In genomic region chr9:7721543-7721942, GRCm38 (mm10) we compare ENCODE assay signal across 36 mouse cellular contexts. TPM values are rescaled to one million over a fixed set of nuclear protein-coding genes. Genes with fewer than 3 reads are reported as not detected.
DNase-seq lines count a peak whose midpoint lies in the region; ATAC-seq and TF ChIP-seq lines count a peak whose summit lies in the region.
"Had no signal": no experiment of that assay in that cellular context is flagged by ENCODE, and none has a peak within 500 bp of the region (broad histone marks: within the 10 kb centered on the region; RNA-seq: fewer than 3 reads in every experiment).

No protein-coding gene starts in this region.

- no peaks in the 10 kb centered on the region for H3K4me1 ChIP-seq in lung, embryonic 14.5 days (ENCODE audit: insufficient read depth)
- peaks cover 0 to 8% of the 10 kb centered on the region in 2 experiments; a peak in 2 of 4 replicates for H3K4me1 ChIP-seq in ES-E14 (ENCODE audit: control insufficient read depth in 2 of 2, insufficient read depth in 2 of 2, low read length in 2 of 2, poor library complexity in 1 of 2)
- H3K4me1 ChIP-seq in embryonic facial prominence, embryonic 15.5 days = no peaks in the 10 kb centered on the region
- H3K4me1 ChIP-seq in stomach, postnatal 0 days (replicated peaks; ENCODE audit: control insufficient read depth, insufficient read depth) = no peaks in the 10 kb centered on the region
- H3K4me1 ChIP-seq: forebrain, embryonic 13.5 days; heart, embryonic 10.5 days; heart, embryonic 15.5 days; hindbrain, embryonic 13.5 days; kidney, embryonic 15.5 days; limb, embryonic 13.5 days; liver, embryonic 12.5 days; neural tube, embryonic 15.5 days had no signal

- H3K9ac ChIP-seq in lung, embryonic 14.5 days = no peak overlapping the region
- no peak overlapping the region for H3K9ac ChIP-seq in ES-E14 (ENCODE audit: insufficient read depth, low read depth, low read length, poor library complexity, severe bottlenecking)
- no peak overlapping the region for H3K9ac ChIP-seq in embryonic facial prominence, embryonic 15.5 days
- H3K9ac ChIP-seq in stomach, postnatal 0 days (ENCODE audit: low read length) = no peak overlapping the region
- H3K9ac ChIP-seq: forebrain, embryonic 13.5 days; heart, embryonic 15.5 days; hindbrain, embryonic 13.5 days; kidney, embryonic 15.5 days; limb, embryonic 13.5 days; liver, embryonic 12.5 days; liver, postnatal 0 days; neural tube, embryonic 15.5 days had no signal

- peak; percentile 59 for TF ChIP-seq EP300 in stomach, postnatal 0 days (optimal IDR thresholded peaks at IDR 0.05)

- H3K4me2 ChIP-seq in lung, embryonic 14.5 days = no peak overlapping the region
- no peak overlapping the region for H3K4me2 ChIP-seq in embryonic facial prominence, embryonic 15.5 days (replicated peaks)
- H3K4me2 ChIP-seq in stomach, postnatal 0 days (replicated peaks; ENCODE audit: low read depth) = no peak overlapping the region
- H3K4me2 ChIP-seq: forebrain, embryonic 13.5 days; heart, embryonic 15.5 days; hindbrain, embryonic 13.5 days; kidney, embryonic 15.5 days; limb, embryonic 13.5 days; liver, embryonic 12.5 days; neural tube, embryonic 15.5 days had no signal

- in situ Hi-C loops in ES-E14 (cut with MboI; ENCODE audit: low sequenced_read_pairs in 2 of 2, unreplicated experiment in 2 of 2) = loop anchor here in 1 of 2 experiments (25.0 kb wide), 1 partner anchor 466 kb away; no protein-coding TSS in a partner anchor

- H3K9me3 ChIP-seq in lung, embryonic 14.5 days (ENCODE audit: low read depth, low read length) = no peaks in the 10 kb centered on the region
- H3K9me3 ChIP-seq in ES-E14 (ENCODE audit: control insufficient read depth, insufficient read depth, low read depth, low read length) = no peaks in the 10 kb centered on the region
- no peaks in the 10 kb centered on the region for H3K9me3 ChIP-seq in embryonic facial prominence, embryonic 15.5 days (replicated peaks)
- H3K9me3 ChIP-seq in stomach, postnatal 0 days (ENCODE audit: control insufficient read depth, low read length) = no peaks in the 10 kb centered on the region
- H3K9me3 ChIP-seq: forebrain, embryonic 13.5 days; G1E; heart, embryonic 10.5 days; heart, embryonic 15.5 days; hindbrain, embryonic 13.5 days; kidney, embryonic 15.5 days; limb, embryonic 13.5 days; liver, embryonic 12.5 days; neural tube, embryonic 15.5 days had no signal

- no peaks in the 10 kb centered on the region for H3K27me3 ChIP-seq in lung, embryonic 14.5 days (ENCODE audit: insufficient read depth, low read length)
- H3K27me3 ChIP-seq in embryonic facial prominence, embryonic 15.5 days = no peaks in the 10 kb centered on the region
- no peaks in the 10 kb centered on the region for H3K27me3 ChIP-seq in stomach, postnatal 0 days (ENCODE audit: control insufficient read depth, insufficient read depth, low read length)
- H3K27me3 ChIP-seq: forebrain, embryonic 13.5 days; heart, embryonic 15.5 days; hindbrain, embryonic 13.5 days; kidney, embryonic 15.5 days; limb, embryonic 13.5 days; liver, embryonic 12.5 days; neural tube, embryonic 15.5 days; Patski had no signal

- DNase-seq in lung, embryonic 14.5 days = peak; percentile 8
- DNase-seq in lung, postnatal 36 days = no peak
- DNase-seq in ES-E14 (ENCODE audit: low read depth, low spot score) = no peak
- DNase-seq in stomach, postnatal 0 days (ENCODE audit: low spot score) = no peak
- no peak for DNase-seq in thymus, postnatal 0 days (ENCODE audit: low spot score)
- DNase-seq in frontal cortex, postnatal 36 days (ENCODE audit: low spot score in 2 of 2) = no peak
- DNase-seq: adrenal gland, postnatal 14 days; cerebellum, adult 11 months; cerebellum, adult 9-10 months; embryo, embryonic 11 days; gastrocnemius, postnatal 14 days; heart, adult 11 months; heart, postnatal 36 days; kidney, postnatal 25 days; liver, postnatal 0 days; midbrain, embryonic 14.5 days; retina, postnatal 1 day; right cerebral cortex, postnatal 14 days; thymus, adult 2 months; thymus, postnatal 4 days had no signal

- TF ChIP-seq CTCF in lung, embryonic 14.5 days (IDR thresholded peaks at IDR 0.05; ENCODE audit: low read depth) = no peak
- no peak for TF ChIP-seq CTCF in stomach, postnatal 0 days (IDR thresholded peaks at IDR 0.05; ENCODE audit: low read depth)

- no peak overlapping the region for H3K27ac ChIP-seq in lung, embryonic 14.5 days (ENCODE audit: low read depth)
- peak overlapping the region; percentile 75; the same call in 1 of the 2 replicates for H3K27ac ChIP-seq in ES-E14 (ENCODE audit: insufficient read depth, low read depth, low read length, poor library complexity, severe bottlenecking)
- H3K27ac ChIP-seq in embryonic facial prominence, embryonic 15.5 days (replicated peaks) = peak overlapping the region; percentile 67; the same call in 1 of the 2 replicates
- H3K27ac ChIP-seq in stomach, postnatal 0 days (replicated peaks) = peak overlapping the region; percentile 69; the same call in 1 of the 2 replicates
- H3K27ac ChIP-seq: forebrain, embryonic 13.5 days; heart, embryonic 10.5 days; heart, embryonic 15.5 days; hindbrain, embryonic 13.5 days; kidney, embryonic 15.5 days; left cerebral cortex, adult 2 months; limb, embryonic 13.5 days; liver, embryonic 12.5 days; neural tube, embryonic 15.5 days had no signal

- H3K36me3 ChIP-seq in lung, embryonic 14.5 days (ENCODE audit: insufficient read depth) = no peaks in the 10 kb centered on the region
- H3K36me3 ChIP-seq in ES-E14 (ENCODE audit: control insufficient read depth, insufficient read depth, low read length, poor library complexity, severe bottlenecking) = no peaks in the 10 kb centered on the region
- H3K36me3 ChIP-seq in embryonic facial prominence, embryonic 15.5 days = no peaks in the 10 kb centered on the region
- no peaks in the 10 kb centered on the region for H3K36me3 ChIP-seq in stomach, postnatal 0 days (ENCODE audit: control insufficient read depth, insufficient read depth, low read length)
- H3K36me3 ChIP-seq: G1E; heart, embryonic 10.5 days; heart, embryonic 15.5 days; hindbrain, embryonic 13.5 days; kidney, embryonic 15.5 days; limb, embryonic 13.5 days; liver, embryonic 12.5 days; neural tube, embryonic 15.5 days had no signal

- WGBS in lung, embryonic 14.5 days = 80% methylated on average over 1 of the region's 1 CpGs
- 64% methylated on average over 1 of the region's 1 CpGs for WGBS in embryonic facial prominence, embryonic 15.5 days
- 71% methylated on average over 1 of the region's 1 CpGs for WGBS in stomach, postnatal 0 days

- ATAC-seq in lung, embryonic 14.5 days (ENCODE audit: insufficient read depth) = peak; percentile 24; the same call in 1 of the 2 replicates
- no peak for ATAC-seq in embryonic facial prominence, embryonic 15.5 days (ENCODE audit: insufficient number of reproducible peaks, low FRiP score, low TSS enrichment, low read depth)
- ATAC-seq in stomach, postnatal 0 days (ENCODE audit: low FRiP score, low TSS enrichment) = no peak
- ATAC-seq: forebrain, embryonic 13.5 days; intestine, postnatal 0 days; liver, embryonic 12.5 days; liver, postnatal 0 days; Patski had no signal

- H3K4me3 ChIP-seq in lung, embryonic 14.5 days (ENCODE audit: low read depth, low read length) = no peak overlapping the region
- H3K4me3 ChIP-seq in ES-E14 (ENCODE audit: insufficient read depth in 1 of 2, low read depth in 1 of 2, low read length in 2 of 2, poor library complexity in 1 of 2, severe bottlenecking in 1 of 2) = no peak overlapping the region
- no peak overlapping the region for H3K4me3 ChIP-seq in embryonic facial prominence, embryonic 15.5 days (replicated peaks)
- H3K4me3 ChIP-seq in stomach, postnatal 0 days (ENCODE audit: low read depth, low read length) = no peak overlapping the region
- H3K4me3 ChIP-seq: forebrain, embryonic 13.5 days; heart, embryonic 10.5 days; heart, embryonic 15.5 days; hindbrain, embryonic 13.5 days; kidney, embryonic 15.5 days; left cerebral cortex, adult 2 months; limb, embryonic 13.5 days; liver, embryonic 12.5 days; neural tube, embryonic 15.5 days had no signal

TF ChIP-seq in ES-E14, 5 proteins besides CTCF, POLR2A, EP300 and RAD21:
- TF ChIP-seq HCFC1 (IDR thresholded peaks at IDR 0.05; ENCODE audit: borderline replicate concordance, insufficient read depth, low read length) (no peak), CHD2 (IDR thresholded peaks at IDR 0.05; ENCODE audit: low read depth, low read length) (no peak), MAFK (IDR thresholded peaks at IDR 0.05; ENCODE audit: insufficient read depth, low read depth, low read length) (no peak), ZC3H11A (IDR thresholded peaks at IDR 0.05; ENCODE audit: borderline replicate concordance, low read depth, low read length) (no peak), ZNF384 (IDR thresholded peaks at IDR 0.05; ENCODE audit: low read depth, low read length) (no peak)

RNA-seq across cellular contexts. Expression of gene Mmp7, which starts 29.7 kb away (rescaled TPM):
- polyA plus RNA-seq in lung, embryonic 14.5 days (2014; fragmentation: Nextera tagmentation; extraction: Ambion mirVana) = 0.17 and 0.23 TPM in 2 replicates
- total RNA-seq in ES-E14 (2012; rRNA removed) = not detected in 2 replicates
- polyA plus RNA-seq in embryonic facial prominence, embryonic 15.5 days (2015; fragmentation: Nextera tagmentation; extraction: Ambion mirVana) = 0.16 TPM in 1 of 2 replicates, not detected in the other
- polyA plus RNA-seq in stomach, postnatal 0 days (2015; fragmentation: Nextera tagmentation; extraction: Ambion mirVana) = 0.27 and 0.36 TPM in 2 replicates
- polyA plus RNA-seq in thymus, postnatal 0 days (2015; fragmentation: Nextera tagmentation; extraction: Ambion mirVana) = 0.38 and 0.90 TPM in 2 replicates
- total RNA-seq: adrenal gland, postnatal 14 days; G1E; gastrocnemius, postnatal 14 days; heart, postnatal 36 days; layer of hippocampus, adult 18-20 months; layer of hippocampus, postnatal 10 days; left cerebral cortex, adult 2 months; left cerebral cortex, postnatal 25 days had no signal
- polyA plus RNA-seq: forebrain, embryonic 13.5 days; G1E; heart, embryonic 10.5 days; heart, embryonic 15.5 days; hindbrain, embryonic 13.5 days; kidney, embryonic 15.5 days; limb, embryonic 13.5 days; liver, embryonic 12.5 days; liver, postnatal 0 days; midbrain, embryonic 14.5 days; neural tube, embryonic 15.5 days; Patski had no signal

RNA-seq across cellular contexts. Expression of gene Tmem123, which starts 42.3 kb away (rescaled TPM):
- 145 and 156 TPM in 2 replicates for polyA plus RNA-seq in lung, embryonic 14.5 days (2014; fragmentation: Nextera tagmentation; extraction: Ambion mirVana)
- total RNA-seq in ES-E14 (2012; rRNA removed) = 23.6 and 27.5 TPM in 2 replicates
- polyA plus RNA-seq in embryonic facial prominence, embryonic 15.5 days (2015; fragmentation: Nextera tagmentation; extraction: Ambion mirVana) = 115 and 125 TPM in 2 replicates
- 117 and 121 TPM in 2 replicates for polyA plus RNA-seq in stomach, postnatal 0 days (2015; fragmentation: Nextera tagmentation; extraction: Ambion mirVana)
- polyA plus RNA-seq in thymus, postnatal 0 days (2015; fragmentation: Nextera tagmentation; extraction: Ambion mirVana) = 114 and 125 TPM in 2 replicates
